Mouse (Mus musculus) B cell, adult 2 months (primary cell): ENCODE results near the gene Elavl3.

Experiments
- DNase-seq, 2 experiments: peaks; one replicate each; pipeline ENCODE4 v3.0.0; 2022

The Elavl3 gene

GRCm38 (mm10) chr9:22002194-22003162 lies 49.3 kb downstream of the Elavl3 start, which contains the start of the genes Ccdc151 and Prkcsh:
Ccdc151 (minus strand) TSS chr9:22002634.
Prkcsh (plus strand) TSS chr9:22002806.
- peak; percentile 95 to 98 for DNase-seq

GRCm38 (mm10) chr9:22001633-22002032 lies 50.2 kb downstream of the Elavl3 start:
- no peak for DNase-seq

GRCm38 (mm10) chr9:22000296-22000695 lies 51.5 kb downstream of the Elavl3 start:
- DNase-seq = no peak

DNA sequence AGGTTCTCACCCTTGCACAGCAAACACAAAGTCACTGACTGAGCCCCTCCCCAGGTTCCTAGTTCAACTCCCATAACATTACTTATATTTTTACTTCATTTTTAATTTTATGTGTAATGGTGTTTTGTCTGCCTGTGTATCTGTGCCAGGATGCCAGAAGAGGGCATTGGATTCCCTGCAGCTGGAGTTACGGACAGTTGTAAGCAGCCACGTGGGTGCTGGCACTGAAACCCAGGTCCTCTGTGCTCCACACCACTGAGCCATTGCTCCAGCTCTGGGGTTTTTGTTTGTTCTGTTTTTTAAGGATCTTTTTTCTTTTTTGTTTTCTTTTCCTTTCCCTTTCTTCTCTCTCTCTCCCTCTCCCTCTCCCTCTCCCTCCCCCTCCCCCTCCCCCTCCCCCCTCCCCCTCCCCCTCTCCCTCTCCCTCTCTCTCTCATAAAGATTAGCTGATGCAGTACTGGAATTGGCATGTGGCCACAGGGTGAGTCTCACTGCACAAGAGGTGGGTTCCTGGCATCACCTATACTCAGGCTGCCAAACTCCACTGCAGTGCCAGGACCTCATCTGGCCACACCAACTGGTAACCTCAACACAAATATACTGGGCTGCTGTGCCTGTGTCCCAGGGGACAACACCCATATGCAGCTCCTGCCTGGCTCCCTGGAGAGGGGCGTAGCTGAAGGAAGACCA lies 55.5 kb downstream of the Elavl3 start:
- no peak for DNase-seq

GRCm38 (mm10) chr9:21992227-21992626 lies 59.6 kb downstream of the Elavl3 start:
- no peak for DNase-seq

DNA sequence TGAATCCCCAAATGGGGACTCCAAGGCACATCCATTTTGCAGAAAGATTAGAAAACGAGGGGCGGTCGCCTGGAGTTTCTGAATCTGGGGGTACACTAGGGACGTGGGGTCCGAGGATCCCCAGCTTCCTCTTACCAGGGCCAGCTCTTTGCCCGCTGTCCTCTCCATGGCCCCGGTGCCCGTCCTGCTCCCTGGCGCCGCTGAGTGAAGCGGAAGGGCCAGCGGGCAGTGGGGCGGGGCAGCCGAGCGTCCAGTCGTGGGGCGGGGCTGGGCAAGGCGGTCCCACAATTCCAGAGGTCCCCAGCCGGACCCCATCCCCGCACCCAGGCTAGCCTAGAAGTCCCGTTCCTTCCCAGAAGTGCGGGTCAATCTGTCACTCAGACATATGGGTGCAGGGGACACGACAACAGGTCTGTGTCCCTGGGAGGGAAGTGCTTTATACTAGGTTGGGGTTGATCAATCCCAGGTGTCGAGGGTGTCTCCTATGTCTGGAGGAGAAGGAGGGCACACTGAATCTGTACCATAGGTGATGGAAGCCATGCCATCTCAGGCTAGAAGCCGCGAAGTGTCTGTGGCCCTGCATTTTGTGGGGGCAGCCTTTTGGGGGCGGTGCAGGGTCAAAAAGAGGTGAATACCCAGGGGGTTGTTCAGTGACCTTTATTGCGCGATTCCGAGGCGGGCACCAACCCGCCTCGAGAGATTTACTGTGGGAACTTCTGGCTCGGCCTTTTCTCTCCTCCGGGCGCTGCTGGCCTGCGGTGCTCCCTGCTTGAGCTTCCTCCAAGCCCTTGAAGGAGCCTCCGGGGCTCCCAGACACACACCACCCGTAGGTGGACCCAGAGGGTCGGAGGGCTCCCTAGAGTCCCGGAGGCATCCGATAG lies 62.4 kb downstream of the Elavl3 start, which contains the start of gene Rgl3:
TSS of gene Rgl3 (minus strand) at position 217 of the 881 bp plus-strand sequence.
- peak; percentile 29 to 33 for DNase-seq

DNA sequence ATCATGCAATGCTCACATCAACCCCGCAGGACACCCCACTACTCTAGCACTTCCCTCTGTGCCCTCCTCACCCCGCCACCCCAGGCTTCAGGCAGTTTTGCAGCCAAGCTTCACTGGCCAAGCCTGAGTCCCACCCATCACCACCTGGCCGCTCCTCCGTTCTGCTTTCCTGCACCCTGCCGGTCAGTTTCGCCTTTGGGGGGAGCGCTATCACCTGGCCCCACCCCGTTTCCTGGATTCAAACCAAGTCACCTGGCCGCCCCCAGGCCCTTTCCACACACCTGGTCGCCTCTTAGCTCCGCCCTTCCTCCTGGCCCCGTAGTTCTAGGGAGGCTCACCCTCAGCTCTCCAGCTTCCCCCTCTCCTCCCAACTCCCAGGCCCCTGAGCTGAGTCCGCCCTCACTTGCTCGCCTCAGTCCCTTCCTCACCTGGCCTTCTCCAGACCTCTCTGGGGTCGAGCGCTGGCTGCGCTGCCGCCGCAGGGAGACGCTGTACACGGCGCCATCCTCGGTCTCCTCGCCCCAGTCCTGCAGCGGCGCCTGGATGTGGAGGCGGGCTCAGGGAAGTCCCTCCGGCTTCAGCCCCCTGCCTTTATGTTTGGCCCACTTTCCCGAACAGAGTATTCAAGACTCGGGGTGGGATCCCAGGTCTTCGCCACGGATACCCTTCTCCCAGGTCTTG lies 63.3 kb downstream of the Elavl3 start:
- DNase-seq = peak; percentile 43 to 44

DNA sequence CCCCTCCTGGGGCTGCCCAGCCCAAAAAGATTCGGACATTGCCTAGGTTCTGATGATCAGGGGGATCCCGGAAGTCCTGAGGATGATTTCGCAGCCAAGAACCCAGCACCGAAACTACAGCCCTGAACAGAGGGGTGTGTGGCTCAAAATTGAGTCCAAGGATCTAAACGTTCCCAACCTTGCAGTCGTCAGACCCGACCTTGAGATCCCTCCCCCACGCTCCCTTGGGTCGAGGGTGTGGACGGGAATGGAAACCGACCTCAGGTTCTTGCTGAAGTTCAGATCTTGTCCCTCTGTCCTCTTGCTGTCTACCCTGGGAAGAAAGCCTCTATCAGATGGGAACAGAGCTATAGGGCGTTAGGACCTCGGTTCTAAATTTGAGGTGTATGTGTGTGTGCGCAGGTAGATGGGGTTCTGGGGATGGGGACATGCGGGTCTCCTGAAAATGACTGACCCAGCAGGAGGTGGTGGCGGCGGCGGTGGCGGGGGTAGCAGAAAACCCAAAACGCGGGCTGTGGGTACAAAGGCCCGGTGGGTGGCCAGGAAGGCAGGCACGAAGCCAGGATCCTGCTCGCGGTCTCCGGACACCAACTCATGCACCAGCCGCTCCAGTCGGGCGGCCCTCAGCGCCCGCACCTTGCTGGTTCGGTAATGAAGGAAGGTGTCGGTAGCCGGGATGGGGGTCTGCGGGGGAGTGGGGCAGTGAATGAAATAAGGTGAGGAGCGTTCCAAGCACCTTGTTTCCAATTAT lies 64.1 kb downstream of the Elavl3 start:
- no peak for DNase-seq

DNA sequence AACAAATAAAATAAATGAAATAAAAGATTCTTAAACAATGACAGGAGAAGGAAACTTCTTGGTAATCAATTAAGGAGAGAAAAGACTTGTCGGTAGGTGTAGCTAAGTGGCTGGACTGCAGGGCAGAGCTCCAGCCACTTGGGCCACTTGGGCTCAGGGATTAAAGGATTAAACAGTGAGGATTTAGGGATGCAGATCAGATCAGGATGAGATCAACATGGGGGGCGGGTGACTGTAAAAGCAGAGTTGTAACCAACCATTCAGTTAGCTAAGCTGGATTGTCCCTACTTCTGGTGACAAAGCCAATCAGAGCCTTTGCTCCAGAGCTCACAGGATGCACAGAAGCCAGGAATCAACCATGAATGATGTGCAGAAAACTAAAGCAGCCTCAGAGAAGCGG lies 67.9 kb downstream of the Elavl3 start:
- DNase-seq = no peak

- no peak for DNase-seq
These were observed 73.3 kb downstream of the Elavl3 start for GRCm38 (mm10) chr9:21978398-21979128.

- peak; percentile 73 to 75 for DNase-seq
These were observed 73.9 kb downstream of the Elavl3 start for GRCm38 (mm10) chr9:21977972-21978371.

- no peak for DNase-seq
These were observed 74.5 kb downstream of the Elavl3 start for GRCm38 (mm10) chr9:21977331-21977730.

GRCm38 (mm10) chr9:21976626-21977175 lies 75.1 kb downstream of the Elavl3 start:
- no peak for DNase-seq

DNA sequence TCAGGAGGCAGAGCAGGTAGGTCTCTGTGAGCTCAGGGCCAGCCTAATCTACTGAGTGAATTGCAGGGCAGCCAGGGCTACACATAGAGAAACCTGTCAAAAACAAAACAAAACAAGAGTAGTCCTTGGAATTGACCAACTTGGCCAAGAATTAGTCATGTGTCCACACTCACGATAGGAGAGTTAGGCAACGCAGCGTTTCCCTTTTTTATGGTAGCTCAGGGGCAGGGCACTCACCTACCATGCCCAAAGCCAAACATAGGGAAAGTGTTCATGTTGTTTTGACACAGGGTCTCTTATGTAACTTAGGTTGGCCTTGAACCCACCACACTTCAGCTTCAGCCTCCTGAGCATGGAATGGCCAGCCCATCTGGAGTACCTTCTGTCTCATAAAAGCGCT lies 82.5 kb downstream of the Elavl3 start:
- no peak for DNase-seq

- no peak for DNase-seq
These were observed 82.9 kb downstream of the Elavl3 start for GRCm38 (mm10) chr9:21968883-21969282.
